Mouse (Mus musculus) c-Kit-positive CD71-positive TER-119-negative erythroid progenitor cells, embryonic 14.5 days (primary cell): ENCODE results near the gene Dnah7b.
A peak's percentile ranks its signal among the peaks of the same experiment; 100 is the strongest.
"Not testable (repeated sequence)": the region's sequence is repeated elsewhere in the genome, so short reads cannot be mapped to it uniquely, and the experiment has no call there.

Source experiments
- DNase-seq: peaks from one replicate; pipeline ENCODE4 v3.0.0-alpha.2; 2013; ENCODE audit warnings: low read depth

The Dnah7b gene

DNA sequence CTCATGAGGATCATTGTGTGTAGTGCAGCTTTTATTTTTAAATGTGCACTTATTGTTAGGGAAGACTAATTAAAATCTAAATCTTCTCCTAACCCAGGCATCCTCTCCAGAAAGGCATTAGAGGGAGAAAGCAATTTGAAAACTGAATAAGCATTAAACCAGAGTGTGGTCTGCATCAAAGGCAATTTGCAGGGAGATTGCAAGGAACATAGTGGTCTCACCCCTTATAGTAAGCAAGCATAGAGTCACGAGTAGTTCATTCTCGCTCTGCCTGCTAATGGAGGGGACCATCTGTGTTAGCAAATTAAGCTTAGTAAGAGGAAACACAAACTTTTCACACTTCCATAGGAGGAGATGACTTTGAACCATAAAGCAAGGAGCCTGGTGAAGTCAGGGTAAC lies 228.3 kb downstream of the Dnah7b start:
- DNase-seq = not testable (repeated sequence)

DNA sequence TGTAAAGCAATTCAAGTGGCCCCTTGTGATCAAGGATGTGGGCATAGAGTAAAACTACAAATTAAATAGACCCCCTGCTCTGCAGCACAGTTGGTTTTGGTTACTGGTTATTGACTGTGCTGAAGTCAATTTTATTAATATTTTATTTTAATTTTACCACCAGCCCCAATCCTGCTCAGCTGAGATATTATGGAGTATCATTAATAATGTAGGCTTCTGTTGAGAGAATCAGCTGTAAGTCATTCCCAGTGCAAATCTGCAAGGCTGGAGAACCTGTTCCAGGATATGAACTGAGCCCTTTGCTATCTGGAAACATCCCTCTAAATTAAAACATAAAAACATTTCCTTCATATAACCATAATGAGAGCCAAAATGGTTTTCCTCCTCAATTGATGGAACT lies 259.8 kb downstream of the Dnah7b start:
- DNase-seq = not testable (repeated sequence)

- not testable (repeated sequence) for DNase-seq
Observed at GRCm38 (mm10) chr1:46345301-46345700, 279.2 kb downstream of the Dnah7b start.

- not testable (repeated sequence) for DNase-seq
Observed at GRCm38 (mm10) chr1:46380641-46381040, 314.5 kb downstream of the Dnah7b start.

GRCm38 (mm10) chr1:46394681-46395297 lies 328.7 kb downstream of the Dnah7b start:
- DNase-seq = not testable (repeated sequence)

DNA sequence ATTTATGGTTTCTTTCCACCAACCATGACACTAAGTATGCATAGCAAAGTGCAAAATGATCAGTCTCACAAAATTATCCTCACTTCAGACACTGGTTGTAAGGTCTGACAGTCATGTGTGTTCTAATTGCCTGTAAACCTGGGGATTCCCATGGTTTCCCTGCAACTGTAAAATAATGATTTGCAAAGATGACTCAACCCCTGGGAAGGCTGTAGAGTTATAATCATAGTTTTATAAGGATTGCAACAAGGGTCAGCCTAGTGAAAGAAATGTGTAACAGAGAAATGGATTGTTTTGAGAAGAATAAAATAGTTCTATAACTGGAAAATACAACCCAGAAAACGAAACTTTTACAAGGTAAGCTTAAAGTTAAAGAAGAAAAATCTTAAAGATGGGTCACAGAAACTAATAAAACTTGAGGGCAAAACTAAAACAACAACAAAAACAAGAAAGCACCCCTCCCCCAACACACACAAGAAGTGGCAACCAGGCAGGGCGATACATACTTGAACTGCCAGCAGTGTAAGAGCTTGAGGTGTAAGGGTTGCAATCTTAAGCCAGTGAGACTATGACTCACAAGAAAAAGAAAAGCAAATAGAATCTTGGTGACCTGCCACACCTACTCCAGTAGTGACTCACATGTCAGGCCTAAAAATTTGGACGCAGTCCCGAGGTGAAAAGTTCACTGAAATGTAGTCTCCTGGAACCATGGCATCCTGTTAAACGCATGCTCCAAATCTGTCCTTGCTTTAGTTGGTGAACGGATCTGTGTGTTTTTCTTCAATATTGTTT lies 342.4 kb downstream of the Dnah7b start:
- DNase-seq = no peak

DNA sequence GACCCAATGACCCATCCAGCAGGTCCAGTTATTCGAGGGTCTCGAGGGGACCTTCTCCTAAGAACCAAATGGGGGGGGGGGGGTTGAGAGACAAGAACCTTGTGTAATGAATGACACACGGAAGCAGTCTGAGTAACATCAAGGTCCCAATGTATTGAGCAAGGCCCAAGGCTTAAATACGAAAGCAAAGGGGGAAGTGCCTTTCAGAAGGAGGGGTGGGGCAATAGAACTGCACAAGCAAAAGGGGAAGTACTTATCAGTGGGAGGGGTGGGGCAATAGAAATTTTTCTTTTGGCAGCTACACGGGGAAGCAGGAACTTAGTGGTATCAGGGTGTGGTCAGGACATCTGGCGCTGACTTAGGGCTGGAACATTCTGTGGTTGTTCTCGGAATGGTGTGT lies 348.7 kb downstream of the Dnah7b start:
- DNase-seq = not testable (repeated sequence)

DNA sequence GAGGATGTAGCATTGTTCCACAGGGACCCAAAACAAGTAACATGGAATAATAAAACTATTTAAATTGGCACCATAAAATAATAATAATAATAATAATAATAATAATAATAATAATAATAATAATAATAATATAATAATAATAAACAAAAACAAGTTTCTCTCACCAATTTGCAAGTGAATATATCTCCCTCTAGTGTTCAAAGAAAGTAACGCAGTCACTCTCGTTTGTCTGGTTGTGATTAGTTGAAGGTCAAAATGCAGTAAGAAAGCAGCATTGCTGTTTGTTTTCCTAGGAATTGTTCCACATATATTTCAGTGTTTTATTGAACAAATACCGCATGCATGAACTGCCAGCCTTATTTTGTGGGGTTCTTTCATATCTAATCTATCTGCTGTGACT lies 350.8 kb downstream of the Dnah7b start:
- peak; percentile 9 for DNase-seq

DNA sequence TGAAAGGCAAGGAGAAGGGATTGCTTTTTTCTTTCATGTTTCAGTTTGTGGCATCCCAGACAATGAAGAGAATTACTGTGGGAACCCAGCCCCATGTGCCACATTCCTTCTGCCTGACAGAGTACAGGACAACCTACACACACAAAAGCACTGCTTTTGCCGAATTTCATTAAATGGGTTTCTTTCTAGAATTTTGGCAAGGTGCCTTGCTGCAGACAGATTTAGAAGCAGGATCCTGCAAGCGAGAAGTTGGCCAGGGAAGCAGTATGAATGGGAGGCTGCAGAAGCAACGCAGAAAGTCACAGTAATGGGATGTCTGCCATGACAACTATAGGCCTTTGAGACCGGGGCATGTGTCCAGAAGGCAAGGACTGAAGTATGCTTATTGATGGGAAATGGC lies 352.9 kb downstream of the Dnah7b start:
- not testable (repeated sequence) for DNase-seq
